Mouse (Mus musculus): ENCODE data around the gene Rsad1. TPM values are rescaled to one million over a fixed set of nuclear protein-coding genes. Genes with fewer than 3 reads are reported as not detected.

Gene Rsad1
- total RNA-seq, 2 experiments from 2014 or later = 9.8 to 10.2 TPM

- DNase-seq = no peak
- intact Hi-C loops (cut with DNase I) = loop anchor here (5.0 kb wide), 2 partner anchors 47 to 128 kb away; no protein-coding TSS in a partner anchor
Measured at GRCm38 (mm10) chr11:94549691-94550441, 811 bp upstream of the Rsad1 start.

GRCm38 (mm10) chr11:94548041-94548784, 842 bp downstream of the Rsad1 start:
- intact Hi-C loops (cut with DNase I) = loop anchor here (5.0 kb wide), 1 partner anchor 126 kb away; no protein-coding TSS in a partner anchor
- DNase-seq = peak; percentile 54 to 63

- no peak for DNase-seq
- intact Hi-C loops (cut with DNase I) = loop anchor here (2.0 to 5.0 kb wide), 2 partner anchors 48 to 125 kb away; partner anchors contain the start of gene Epn3
Measured at GRCm38 (mm10) chr11:94547271-94547670, 1.8 kb downstream of the Rsad1 start.

GRCm38 (mm10) chr11:94546381-94546780, 2.7 kb downstream of the Rsad1 start:
- intact Hi-C loops (cut with DNase I) = loop anchor here (2.0 to 5.0 kb wide), 2 partner anchors 48 to 124 kb away; partner anchors contain the start of gene Epn3
- no peak for DNase-seq

GRCm38 (mm10) chr11:94544422-94544821, 4.6 kb downstream of the Rsad1 start:
- intact Hi-C loops (cut with DNase I) = loop anchor here (5.0 kb wide), 2 partner anchors 132 to 207 kb away; no protein-coding TSS in a partner anchor
- DNase-seq = peak; percentile 32 to 37

GRCm38 (mm10) chr11:94543932-94544331, 5.1 kb downstream of the Rsad1 start:
- intact Hi-C loops (cut with DNase I) = loop anchor here (5.0 kb wide), 2 partner anchors 132 to 207 kb away; no protein-coding TSS in a partner anchor
- DNase-seq = peak; percentile 94 to 97

- intact Hi-C loops (cut with DNase I) = loop anchor here (5.0 kb wide), 2 partner anchors 131 to 206 kb away; no protein-coding TSS in a partner anchor
- DNase-seq = no peak
Measured at GRCm38 (mm10) chr11:94543344-94543743, 5.7 kb downstream of the Rsad1 start.

- no peak for DNase-seq
- intact Hi-C loops (cut with DNase I) = loop anchor here (5.0 kb wide), 2 partner anchors 130 to 205 kb away; no protein-coding TSS in a partner anchor
Measured at GRCm38 (mm10) chr11:94542400-94542799, 6.7 kb downstream of the Rsad1 start.

GRCm38 (mm10) chr11:94539761-94540160, 9.3 kb downstream of the Rsad1 start:
- DNase-seq = no peak
- intact Hi-C loops (cut with DNase I) = loop anchor here (5.0 kb wide), 2 partner anchors 127 to 202 kb away; no protein-coding TSS in a partner anchor

GRCm38 (mm10) chr11:94538733-94539292, 10.2 kb downstream of the Rsad1 start:
- DNase-seq = no peak
- intact Hi-C loops (cut with DNase I) = no loop called here

- intact Hi-C loops (cut with DNase I) = no loop called here
- DNase-seq = no peak
Measured at GRCm38 (mm10) chr11:94533171-94533570, 15.9 kb downstream of the Rsad1 start.

GRCm38 (mm10) chr11:94528879-94529278, 20.2 kb downstream of the Rsad1 start:
- DNase-seq = no peak
- intact Hi-C loops (cut with DNase I) = no loop called here

GRCm38 (mm10) chr11:94526171-94526879, 22.7 kb downstream of the Rsad1 start:
- intact Hi-C loops (cut with DNase I) = no loop called here
- DNase-seq = peak; percentile 38 to 58

- DNase-seq = peak; percentile 69 to 76
- intact Hi-C loops (cut with DNase I) = no loop called here
Measured at GRCm38 (mm10) chr11:94521219-94521843, 27.7 kb downstream of the Rsad1 start, which contains the start of gene Mycbpap. Mycbpap (minus strand) TSS chr11:94521742.

GRCm38 (mm10) chr11:94513452-94513851, 35.6 kb downstream of the Rsad1 start:
- DNase-seq = no peak
- intact Hi-C loops (cut with DNase I) = no loop called here

GRCm38 (mm10) chr11:94508976-94509375, 40.1 kb downstream of the Rsad1 start:
- DNase-seq = no peak
- intact Hi-C loops (cut with DNase I) = no loop called here

GRCm38 (mm10) chr11:94501482-94501881, 47.6 kb downstream of the Rsad1 start:
- no peak for DNase-seq
- intact Hi-C loops (cut with DNase I) = no loop called here

GRCm38 (mm10) chr11:94500362-94500761, 48.7 kb downstream of the Rsad1 start:
- no peak for DNase-seq
- intact Hi-C loops (cut with DNase I) = no loop called here

GRCm38 (mm10) chr11:94499661-94500152, 49.3 kb downstream of the Rsad1 start, which contains the start of gene Epn3:
Epn3 (minus strand) TSS chr11:94499974.
- intact Hi-C loops (cut with DNase I) = loop anchor here (2.0 kb wide), 1 partner anchor 47 kb away; no protein-coding TSS in a partner anchor

More at GRCm38 (mm10) chr11:94499661-94500152, 49.3 kb downstream of the Rsad1 start, which contains the start of gene Epn3:
- peak; percentile 51 to 63 for DNase-seq
